Mouse (Mus musculus): ENCODE measurements at regions not wholly inside any gene's neighbourhood (a gene's known extent, or its start where the extent isn't known, plus 50 kb on each side); places are given as distances from the start of the nearest gene placed in this dataset.
A peak's percentile ranks its signal among the peaks of the same experiment; 100 is the strongest.

- no peak for DNase-seq (ENCODE audit: low spot score)
- TF ChIP-seq CTCF (IDR thresholded peaks at IDR 0.05), result no peak
- 71% methylated on average over 2 of the region's 2 CpGs for WGBS
Measured at GRCm38 (mm10) chr2:83105070-83105469, 161.6 kb downstream of the Fsip2 start.

GRCm38 (mm10) chr2:83126340-83126739 is 182.9 kb downstream of the Fsip2 start:
- no peak overlapping the region for H3K9ac ChIP-seq (replicated peaks; ENCODE audit: low read length, poor library complexity, severe bottlenecking)
- no peak overlapping the region for H3K4me2 ChIP-seq (ENCODE audit: low read depth, low read length, poor library complexity, severe bottlenecking)
- 83% methylated on average over 4 of the region's 4 CpGs for WGBS
- no peak for DNase-seq (ENCODE audit: low spot score)
- H3K4me1 ChIP-seq (ENCODE audit: insufficient read depth, low read length), result peaks cover under 1% of the 10 kb centered on the region; the same call in 1 of the 2 replicates
- no peaks in the 10 kb centered on the region for H3K36me3 ChIP-seq (ENCODE audit: insufficient read depth, low read length)
- no peak overlapping the region for H3K27ac ChIP-seq (ENCODE audit: low read depth, low read length)
- no peak for TF ChIP-seq CTCF (IDR thresholded peaks at IDR 0.05)
- H3K9me3 ChIP-seq (ENCODE audit: low read length), result no peaks in the 10 kb centered on the region
- H3K4me3 ChIP-seq (ENCODE audit: low read depth, low read length), result no peak overlapping the region
- H3K27me3 ChIP-seq (ENCODE audit: insufficient read depth, low read length), result no peaks in the 10 kb centered on the region
- ATAC-seq (ENCODE audit: low FRiP score), result no peak

More at GRCm38 (mm10) chr2:83105070-83105469, 161.6 kb downstream of the Fsip2 start:
- no peak for ATAC-seq (ENCODE audit: low FRiP score)
- Histone ChIP-seq H3K27me3 (ENCODE audit: insufficient read depth, low read length) (no peaks in the 10 kb centered on the region), H3K4me2 (ENCODE audit: low read depth, low read length, poor library complexity, severe bottlenecking) (no peak overlapping the region), H3K4me1 (ENCODE audit: insufficient read depth, low read length) (no peaks in the 10 kb centered on the region), H3K27ac (ENCODE audit: low read depth, low read length) (no peak overlapping the region), H3K9me3 (ENCODE audit: low read length) (no peaks in the 10 kb centered on the region), H3K9ac (replicated peaks; ENCODE audit: low read length, poor library complexity, severe bottlenecking) (no peak overlapping the region), H3K36me3 (ENCODE audit: insufficient read depth, low read length) (no peaks in the 10 kb centered on the region), H3K4me3 (ENCODE audit: low read depth, low read length) (no peak overlapping the region)

GRCm38 (mm10) chr2:83130709-83131108 is 187.3 kb downstream of the Fsip2 start:
- ATAC-seq (ENCODE audit: low FRiP score) (no peak; the same call in 1 of the 2 replicates), DNase-seq (ENCODE audit: low spot score) (peak; percentile 32)
- H3K9ac ChIP-seq (replicated peaks; ENCODE audit: low read length, poor library complexity, severe bottlenecking), result no peak overlapping the region
- H3K4me1 ChIP-seq (ENCODE audit: insufficient read depth, low read length), result peaks cover 7% of the 10 kb centered on the region; the same call in 1 of the 2 replicates
- WGBS, result 36% methylated on average over 2 of the region's 2 CpGs
- H3K27me3 ChIP-seq (ENCODE audit: insufficient read depth, low read length), result no peaks in the 10 kb centered on the region
- H3K4me2 ChIP-seq (ENCODE audit: low read depth, low read length, poor library complexity, severe bottlenecking), result no peak overlapping the region
- H3K9me3 ChIP-seq (ENCODE audit: low read length), result no peaks in the 10 kb centered on the region
- no peak overlapping the region for H3K4me3 ChIP-seq (ENCODE audit: low read depth, low read length)
- H3K36me3 ChIP-seq (ENCODE audit: insufficient read depth, low read length), result no peaks in the 10 kb centered on the region
- TF ChIP-seq CTCF (IDR thresholded peaks at IDR 0.05), result no peak
- peak overlapping the region; percentile 55 for H3K27ac ChIP-seq (ENCODE audit: low read depth, low read length)

DNA sequence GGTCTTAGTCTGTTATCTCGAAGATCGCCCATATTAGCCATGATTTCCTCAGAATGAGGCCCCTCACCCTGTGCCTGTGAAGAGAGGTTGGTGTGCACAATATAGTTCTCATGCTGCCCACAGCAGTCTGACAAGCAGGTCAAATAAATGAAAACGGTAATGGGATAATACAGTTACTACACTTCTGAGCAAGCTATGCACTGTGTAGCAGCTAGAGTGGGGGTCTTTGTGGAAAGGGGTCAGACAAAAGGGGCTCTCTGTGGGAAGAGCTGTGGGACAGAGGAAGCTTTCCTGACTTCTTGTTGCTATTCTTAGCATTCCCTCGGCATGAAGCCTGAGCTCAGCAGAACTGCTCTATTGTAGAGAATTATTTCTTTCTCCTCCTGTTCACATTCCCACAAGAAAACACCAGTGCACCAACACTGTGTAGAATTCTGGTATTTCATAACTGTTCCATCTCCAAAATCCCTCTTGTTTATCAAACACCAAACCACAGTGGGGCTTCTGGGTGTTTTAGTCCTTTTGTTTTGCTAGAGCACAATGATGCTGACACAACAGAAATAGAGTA is 187.9 kb downstream of the Fsip2 start:
- H3K9me3 ChIP-seq (ENCODE audit: low read length), result no peaks in the 10 kb centered on the region
- H3K4me1 ChIP-seq (ENCODE audit: insufficient read depth, low read length), result peaks cover 7% of the 10 kb centered on the region; the same call in 1 of the 2 replicates
- H3K27me3 ChIP-seq (ENCODE audit: insufficient read depth, low read length), result no peaks in the 10 kb centered on the region
- 12% methylated on average over 4 of the region's 4 CpGs for WGBS
- H3K27ac ChIP-seq (ENCODE audit: low read depth, low read length), result peak overlapping the region; percentile 55
- H3K4me2 ChIP-seq (ENCODE audit: low read depth, low read length, poor library complexity, severe bottlenecking), result no peak overlapping the region
- TF ChIP-seq CTCF (IDR thresholded peaks at IDR 0.05), result no peak
- ATAC-seq (ENCODE audit: low FRiP score), result peak; percentile 49; the same call in 1 of the 2 replicates
- no peak for DNase-seq (ENCODE audit: low spot score)
- H3K36me3 ChIP-seq (ENCODE audit: insufficient read depth, low read length), result no peaks in the 10 kb centered on the region
- H3K9ac ChIP-seq (replicated peaks; ENCODE audit: low read length, poor library complexity, severe bottlenecking), result no peak overlapping the region
- no peak overlapping the region for H3K4me3 ChIP-seq (ENCODE audit: low read depth, low read length)

DNA sequence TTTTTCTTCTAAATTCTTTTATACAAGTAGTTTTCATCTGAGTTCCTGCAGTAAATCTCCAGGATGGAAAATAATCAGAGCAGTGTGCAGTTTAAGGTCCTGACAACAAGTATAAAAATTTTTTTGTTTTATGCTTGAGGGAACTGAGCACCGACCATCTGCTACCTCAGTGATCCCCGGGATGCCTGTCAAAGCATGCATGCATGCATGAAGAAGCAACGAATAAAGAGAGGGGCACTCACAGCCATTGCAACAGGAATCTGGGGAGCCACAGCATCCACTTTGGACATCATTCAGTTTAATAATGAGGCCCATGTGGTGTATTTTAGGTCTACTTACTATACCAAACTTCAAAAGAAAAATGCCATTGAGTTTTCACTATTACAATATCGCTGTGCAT is 222.4 kb downstream of the Fsip2 start:
- DNase-seq (ENCODE audit: low spot score), result peak; percentile 62
- no peaks in the 10 kb centered on the region for H3K27me3 ChIP-seq (ENCODE audit: insufficient read depth, low read length)
- no peak overlapping the region for H3K4me2 ChIP-seq (ENCODE audit: low read depth, low read length, poor library complexity, severe bottlenecking)
- H3K9me3 ChIP-seq (ENCODE audit: low read length), result no peaks in the 10 kb centered on the region
- WGBS, result 36% methylated on average over 4 of the region's 4 CpGs
- H3K4me3 ChIP-seq (ENCODE audit: low read depth, low read length), result no peak overlapping the region
- H3K36me3 ChIP-seq (ENCODE audit: insufficient read depth, low read length), result no peaks in the 10 kb centered on the region
- ATAC-seq (ENCODE audit: low FRiP score), result no peak; the same call in 1 of the 2 replicates
- TF ChIP-seq CTCF (IDR thresholded peaks at IDR 0.05), result no peak
- no peaks in the 10 kb centered on the region for H3K4me1 ChIP-seq (ENCODE audit: insufficient read depth, low read length)
- no peak overlapping the region for H3K9ac ChIP-seq (replicated peaks; ENCODE audit: low read length, poor library complexity, severe bottlenecking)
- no peak overlapping the region for H3K27ac ChIP-seq (ENCODE audit: low read depth, low read length)
